Mouse (Mus musculus): ENCODE measurements at regions not wholly inside any gene's neighbourhood (a gene's known extent, or its start where the extent isn't known, plus 50 kb on each side); places are given as distances from the start of the nearest gene placed in this dataset.

- Histone ChIP-seq H3K4me1 (peaks cover 15% of the 10 kb centered on the region), H3K36me3 (no peaks in the 10 kb centered on the region), H3K4me3 (no peak overlapping the region), H3K9me3 (replicated peaks) (no peaks in the 10 kb centered on the region), H3K27ac (no peak overlapping the region), H3K27me3 (no peaks in the 10 kb centered on the region), H3K9ac (no peak overlapping the region), H3K4me2 (replicated peaks) (no peak overlapping the region)
- 88% methylated on average over 5 of the region's 5 CpGs for WGBS
- no peak for ATAC-seq (ENCODE audit: low FRiP score)
These were observed 193.1 kb downstream of the Dusp6 start for GRCm38 (mm10) chr10:99456180-99456579.

DNA sequence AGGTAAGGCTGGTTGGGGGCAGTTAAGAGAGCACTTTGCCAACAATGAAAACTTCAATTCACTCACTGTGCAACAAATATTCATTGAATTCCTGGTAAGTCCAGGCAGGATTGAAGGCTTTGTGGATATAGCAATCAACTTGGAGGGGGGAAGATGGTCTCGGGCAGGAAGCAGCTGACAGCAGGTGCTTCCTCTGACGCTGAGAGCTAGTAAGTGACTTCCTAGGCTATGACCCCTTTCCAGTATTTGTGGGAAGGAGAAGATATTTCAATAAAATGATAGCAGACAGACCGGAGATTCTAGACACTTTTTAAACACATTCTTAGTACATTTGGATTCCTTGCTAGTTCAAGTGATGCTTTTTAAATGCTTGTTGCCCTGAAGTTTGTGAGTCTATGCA lies 195.0 kb downstream of the Dusp6 start:
- no peak overlapping the region for H3K4me3 ChIP-seq
- H3K36me3 ChIP-seq, result no peaks in the 10 kb centered on the region
- peaks cover 12% of the 10 kb centered on the region for H3K4me1 ChIP-seq
- no peak overlapping the region for H3K9ac ChIP-seq
- ATAC-seq (ENCODE audit: low FRiP score), result no peak
- H3K9me3 ChIP-seq (replicated peaks), result no peaks in the 10 kb centered on the region
- H3K4me2 ChIP-seq (replicated peaks), result no peak overlapping the region
- WGBS, result 84% methylated on average over 3 of the region's 3 CpGs
- H3K27ac ChIP-seq, result no peak overlapping the region
- H3K27me3 ChIP-seq, result no peaks in the 10 kb centered on the region

GRCm38 (mm10) chr10:99459171-99459660 lies 196.2 kb downstream of the Dusp6 start:
- WGBS, result 76% methylated on average over 9 of the region's 9 CpGs
- H3K9me3 ChIP-seq (replicated peaks), result no peaks in the 10 kb centered on the region
- H3K9ac ChIP-seq, result no peak overlapping the region
- H3K27ac ChIP-seq, result no peak overlapping the region
- H3K27me3 ChIP-seq, result no peaks in the 10 kb centered on the region
- no peak overlapping the region for H3K4me3 ChIP-seq
- no peaks in the 10 kb centered on the region for H3K36me3 ChIP-seq
- no peak overlapping the region for H3K4me2 ChIP-seq (replicated peaks)
- peaks cover 12% of the 10 kb centered on the region for H3K4me1 ChIP-seq
- ATAC-seq (ENCODE audit: low FRiP score), result no peak

- Histone ChIP-seq H3K4me3 (no peak overlapping the region), H3K4me2 (replicated peaks) (no peak overlapping the region), H3K9me3 (replicated peaks) (no peaks in the 10 kb centered on the region), H3K4me1 (peaks cover 12% of the 10 kb centered on the region), H3K36me3 (no peaks in the 10 kb centered on the region), H3K9ac (no peak overlapping the region), H3K27ac (no peak overlapping the region), H3K27me3 (no peaks in the 10 kb centered on the region)
- 49% methylated on average over 10 of the region's 10 CpGs for WGBS
- ATAC-seq (ENCODE audit: low FRiP score), result no peak
These were observed 196.9 kb downstream of the Dusp6 start for GRCm38 (mm10) chr10:99459823-99460361.

DNA sequence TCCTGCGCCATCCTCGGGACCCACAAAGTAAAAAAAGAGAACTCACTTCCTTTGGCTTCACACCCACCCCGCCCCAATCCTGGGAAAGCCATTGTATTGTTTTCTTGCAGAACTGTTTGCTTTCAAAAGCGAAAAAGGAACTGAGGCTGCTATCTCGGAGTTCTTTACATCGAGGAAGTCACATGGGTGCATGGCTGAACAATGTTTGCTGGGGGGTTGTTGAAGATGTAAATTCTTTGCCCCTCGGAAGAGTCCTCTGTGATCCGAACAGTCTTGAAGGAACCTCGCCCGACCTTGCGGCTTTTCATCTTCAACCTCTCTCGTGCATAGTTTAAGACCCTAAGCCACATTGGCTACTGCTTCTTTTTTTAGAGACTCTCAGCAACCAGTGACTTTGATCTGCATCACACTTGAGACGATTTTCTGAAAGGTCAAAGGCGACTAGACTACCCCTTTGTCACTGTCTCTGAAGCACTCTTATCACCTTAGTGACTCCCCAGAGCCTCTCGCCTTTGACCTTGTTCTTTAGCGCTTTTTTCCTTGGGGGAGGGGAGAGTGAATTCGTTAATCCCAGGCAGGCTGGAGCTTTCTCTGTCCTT lies 197.9 kb downstream of the Dusp6 start:
- Histone ChIP-seq H3K4me2 (replicated peaks) (peak overlapping the region; percentile 64), H3K27me3 (no peaks in the 10 kb centered on the region), H3K36me3 (no peaks in the 10 kb centered on the region), H3K27ac (peak overlapping the region; percentile 12; the same call in 1 of the 2 replicates), H3K9me3 (replicated peaks) (no peaks in the 10 kb centered on the region), H3K4me3 (peak overlapping the region; percentile 34), H3K9ac (peak overlapping the region; percentile 43), H3K4me1 (peaks cover 12% of the 10 kb centered on the region)
- 2% methylated on average over 17 of the region's 17 CpGs for WGBS
- peak; percentile 53 for ATAC-seq (ENCODE audit: low FRiP score)

GRCm38 (mm10) chr10:99461446-99461966 lies 198.5 kb downstream of the Dusp6 start:
- peak overlapping the region; percentile 64 for H3K4me2 ChIP-seq (replicated peaks)
- no peaks in the 10 kb centered on the region for H3K36me3 ChIP-seq
- peak overlapping the region; percentile 43 for H3K9ac ChIP-seq
- H3K27me3 ChIP-seq, result no peaks in the 10 kb centered on the region
- ATAC-seq (ENCODE audit: low FRiP score), result peak; percentile 44; the same call in 1 of the 2 replicates
- peak overlapping the region; percentile 12; the same call in 1 of the 2 replicates for H3K27ac ChIP-seq
- 2% methylated on average over 13 of the region's 13 CpGs for WGBS
- peaks cover 12% of the 10 kb centered on the region for H3K4me1 ChIP-seq
- no peaks in the 10 kb centered on the region for H3K9me3 ChIP-seq (replicated peaks)
- H3K4me3 ChIP-seq, result peak overlapping the region; percentile 34

- H3K27ac ChIP-seq, result no peak overlapping the region
- no peaks in the 10 kb centered on the region for H3K36me3 ChIP-seq
- no peak overlapping the region for H3K4me2 ChIP-seq (replicated peaks)
- H3K9me3 ChIP-seq (replicated peaks), result no peaks in the 10 kb centered on the region
- no peak overlapping the region for H3K9ac ChIP-seq
- H3K27me3 ChIP-seq, result no peaks in the 10 kb centered on the region
- no peak overlapping the region for H3K4me3 ChIP-seq
- peaks cover under 1% of the 10 kb centered on the region; the same call in 1 of the 2 replicates for H3K4me1 ChIP-seq
- 100% methylated on average over 1 of the region's 1 CpGs for WGBS
- no peak for ATAC-seq (ENCODE audit: low FRiP score)
These were observed 203.7 kb downstream of the Dusp6 start for GRCm38 (mm10) chr10:99466695-99467094.

DNA sequence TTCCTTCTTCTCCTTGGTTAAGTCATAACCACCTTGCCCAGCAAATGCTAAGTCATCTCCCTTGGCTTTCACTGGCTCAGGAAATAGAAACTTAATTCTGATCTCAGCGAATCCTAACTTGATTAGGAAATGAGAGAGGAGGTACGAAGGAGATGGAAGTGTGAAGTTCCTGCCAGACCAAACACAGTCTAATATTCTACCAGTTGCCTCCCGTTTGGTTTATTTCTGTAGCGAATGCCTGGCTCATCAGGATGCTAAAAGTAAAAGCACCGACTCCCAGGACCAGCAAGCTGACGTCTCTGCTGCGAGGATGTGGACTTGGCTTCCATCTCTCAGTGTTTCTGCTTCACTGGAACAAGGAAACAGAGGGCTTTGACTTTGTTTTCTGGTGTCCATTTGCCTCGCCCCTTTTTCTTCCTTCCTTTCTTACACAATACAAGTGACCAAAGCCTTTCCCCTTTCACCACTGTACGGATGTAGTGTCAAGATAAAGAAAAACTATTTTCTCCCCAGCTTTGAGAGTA lies 204.3 kb downstream of the Dusp6 start:
- no peaks in the 10 kb centered on the region for H3K9me3 ChIP-seq (replicated peaks)
- ATAC-seq (ENCODE audit: low FRiP score), result no peak
- no peak overlapping the region for H3K4me3 ChIP-seq
- no peaks in the 10 kb centered on the region for H3K27me3 ChIP-seq
- H3K9ac ChIP-seq, result no peak overlapping the region
- no peak overlapping the region for H3K4me2 ChIP-seq (replicated peaks)
- no peaks in the 10 kb centered on the region for H3K36me3 ChIP-seq
- H3K4me1 ChIP-seq, result peaks cover 3% of the 10 kb centered on the region; the same call in 1 of the 2 replicates
- no peak overlapping the region for H3K27ac ChIP-seq
- 72% methylated on average over 9 of the region's 9 CpGs for WGBS

- H3K4me1 ChIP-seq, result peaks cover 3% of the 10 kb centered on the region; the same call in 1 of the 2 replicates
- no peaks in the 10 kb centered on the region for H3K27me3 ChIP-seq
- 16% methylated on average over 3 of the region's 3 CpGs for WGBS
- no peaks in the 10 kb centered on the region for H3K36me3 ChIP-seq
- ATAC-seq (ENCODE audit: low FRiP score), result no peak
- H3K27ac ChIP-seq, result no peak overlapping the region
- H3K9ac ChIP-seq, result no peak overlapping the region
- H3K4me3 ChIP-seq, result no peak overlapping the region
- no peaks in the 10 kb centered on the region for H3K9me3 ChIP-seq (replicated peaks)
- H3K4me2 ChIP-seq (replicated peaks), result no peak overlapping the region
These were observed 205.9 kb downstream of the Dusp6 start for GRCm38 (mm10) chr10:99468971-99469370.

DNA sequence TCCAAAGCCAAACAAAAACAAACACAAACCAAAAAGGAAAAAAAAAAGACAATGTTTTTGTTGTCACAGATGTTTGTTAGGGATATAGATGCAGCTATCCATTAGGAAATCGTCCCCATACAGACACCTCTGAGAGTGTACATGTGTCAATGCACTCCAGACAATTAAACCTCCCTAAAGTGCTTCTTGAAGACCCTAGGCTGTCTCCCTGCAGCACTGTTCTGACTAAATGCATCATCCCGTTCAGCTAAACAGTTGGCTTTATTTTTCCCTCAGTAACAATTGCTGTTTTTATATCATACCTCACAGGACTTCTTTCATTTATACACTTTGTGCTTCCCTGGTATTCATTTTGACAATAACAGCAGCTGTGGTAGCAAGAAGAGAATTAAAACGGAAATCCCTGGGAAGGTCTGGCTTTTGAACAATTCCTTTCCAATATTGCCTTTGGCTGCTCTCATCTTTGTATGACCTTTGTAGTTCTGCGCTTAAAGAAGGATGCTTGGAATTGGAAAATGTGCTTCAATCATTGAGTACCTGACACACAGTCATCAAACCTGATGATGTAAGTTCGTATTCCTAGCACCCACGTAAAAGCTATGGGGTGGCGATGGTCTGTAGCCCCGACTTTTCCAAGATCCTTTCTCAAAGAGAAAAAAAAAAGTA lies 208.9 kb downstream of the Dusp6 start:
- peaks cover 3% of the 10 kb centered on the region; the same call in 1 of the 2 replicates for H3K4me1 ChIP-seq
- H3K9ac ChIP-seq, result no peak overlapping the region
- no peaks in the 10 kb centered on the region for H3K27me3 ChIP-seq
- no peak overlapping the region for H3K27ac ChIP-seq
- no peak overlapping the region for H3K4me2 ChIP-seq (replicated peaks)
- no peak overlapping the region for H3K4me3 ChIP-seq
- WGBS, result 65% methylated on average over 8 of the region's 8 CpGs
- no peaks in the 10 kb centered on the region for H3K36me3 ChIP-seq
- no peaks in the 10 kb centered on the region for H3K9me3 ChIP-seq (replicated peaks)
- no peak for ATAC-seq (ENCODE audit: low FRiP score)

DNA sequence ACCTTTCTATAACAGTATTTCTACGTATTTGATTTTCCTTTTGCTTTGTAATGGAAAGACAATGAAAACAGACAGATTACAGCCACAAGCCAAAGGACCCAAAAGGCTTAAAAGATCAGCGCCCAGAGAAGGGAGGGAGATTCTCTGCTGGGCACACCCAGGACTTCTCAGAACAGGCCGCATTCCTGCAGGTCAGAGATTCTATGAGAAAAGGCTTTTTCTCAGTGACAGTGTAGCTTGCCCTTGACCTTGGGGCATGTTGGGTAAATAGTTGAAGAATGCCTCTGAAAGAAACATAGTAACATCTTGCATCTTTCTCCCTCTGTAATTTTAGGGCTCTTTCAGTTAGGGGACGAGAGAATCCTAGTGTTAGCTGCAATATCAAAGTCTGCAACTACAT lies 209.8 kb downstream of the Dusp6 start:
- WGBS, result 47% methylated on average over 4 of the region's 4 CpGs
- no peak overlapping the region for H3K4me3 ChIP-seq
- no peaks in the 10 kb centered on the region for H3K27me3 ChIP-seq
- peaks cover 3% of the 10 kb centered on the region; the same call in 1 of the 2 replicates for H3K4me1 ChIP-seq
- no peak overlapping the region for H3K9ac ChIP-seq
- no peak for ATAC-seq (ENCODE audit: low FRiP score)
- H3K27ac ChIP-seq, result no peak overlapping the region
- H3K9me3 ChIP-seq (replicated peaks), result no peaks in the 10 kb centered on the region
- H3K4me2 ChIP-seq (replicated peaks), result no peak overlapping the region
- H3K36me3 ChIP-seq, result no peaks in the 10 kb centered on the region

DNA sequence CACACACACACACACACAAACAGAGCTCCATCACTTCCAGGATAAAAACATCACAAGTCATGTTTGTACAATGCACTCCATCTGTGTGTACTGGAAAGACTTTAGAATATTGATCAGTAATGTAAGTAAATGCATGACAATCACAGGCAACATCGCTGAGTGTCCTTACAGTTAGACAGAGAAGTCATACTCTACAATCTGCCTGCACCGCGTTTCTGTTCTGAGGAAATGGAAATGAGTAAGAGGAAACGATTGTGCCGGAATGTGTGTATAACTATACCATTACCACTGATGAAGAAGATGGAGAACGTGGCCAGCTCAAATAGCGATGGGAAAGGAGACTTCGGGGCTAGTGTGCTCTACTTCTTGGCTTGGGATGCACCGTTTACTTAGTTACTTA lies 210.7 kb downstream of the Dusp6 start:
- H3K4me3 ChIP-seq, result no peak overlapping the region
- no peak overlapping the region for H3K9ac ChIP-seq
- H3K4me1 ChIP-seq, result peaks cover 3% of the 10 kb centered on the region; the same call in 1 of the 2 replicates
- no peak for ATAC-seq (ENCODE audit: low FRiP score)
- no peak overlapping the region for H3K27ac ChIP-seq
- no peaks in the 10 kb centered on the region for H3K27me3 ChIP-seq
- 92% methylated on average over 9 of the region's 9 CpGs for WGBS
- no peaks in the 10 kb centered on the region for H3K9me3 ChIP-seq (replicated peaks)
- H3K4me2 ChIP-seq (replicated peaks), result no peak overlapping the region
- no peaks in the 10 kb centered on the region for H3K36me3 ChIP-seq

Data from hindbrain, embryonic 12.5 days (tissue).